Mouse (Mus musculus): ENCODE measurements at regions not wholly inside any gene's neighbourhood (a gene's known extent, or its start where the extent isn't known, plus 50 kb on each side); places are given as distances from the start of the nearest gene placed in this dataset.

- Histone ChIP-seq H3K36me3 (ENCODE audit: control insufficient read depth, insufficient read depth, low read length) (no peaks in the 10 kb centered on the region), H3K4me3 (ENCODE audit: control insufficient read depth in 1 of 2, insufficient read depth in 1 of 2, low read depth in 1 of 2, low read length in 2 of 2) (no peak overlapping the region), H3K4me2 (ENCODE audit: low read length) (peak overlapping the region; percentile 21; the same call in 1 of the 2 replicates), H3K9me3 (ENCODE audit: control insufficient read depth, low read length) (no peaks in the 10 kb centered on the region), H3K9ac (ENCODE audit: low read length) (no peak overlapping the region), H3K27ac (replicated peaks in 1 of 2; ENCODE audit: control insufficient read depth in 1 of 2, insufficient read depth in 1 of 2, low read depth in 2 of 2, low read length in 2 of 2) (peak overlapping the region; percentile 53 to 78; a peak in 3 of 4 replicates), H3K27me3 (ENCODE audit: control insufficient read depth, insufficient read depth, low read length) (no peaks in the 10 kb centered on the region), H3K4me1 (ENCODE audit: control insufficient read depth in 2 of 2, insufficient read depth in 2 of 2, low read length in 2 of 2) (peaks cover 0 to 5% of the 10 kb centered on the region in 2 experiments; a peak in 1 of 4 replicates)
- ATAC-seq (ENCODE audit: insufficient number of reproducible peaks, insufficient read depth, low FRiP score, low read depth) = peak; percentile 73; the same call in 1 of the 2 replicates
- 6% methylated on average over 2 of the region's 2 CpGs for WGBS
Observed at GRCm38 (mm10) chr17:76849744-76850143, 1298.0 kb upstream of the Fam98a start.

GRCm38 (mm10) chr17:76848307-76848706 lies 1296.6 kb upstream of the Fam98a start:
- H3K4me2 ChIP-seq (ENCODE audit: low read length) = no peak overlapping the region
- H3K36me3 ChIP-seq (ENCODE audit: control insufficient read depth, insufficient read depth, low read length) = no peaks in the 10 kb centered on the region
- no peak overlapping the region for H3K4me3 ChIP-seq (ENCODE audit: control insufficient read depth in 1 of 2, insufficient read depth in 1 of 2, low read depth in 1 of 2, low read length in 2 of 2)
- H3K4me1 ChIP-seq (ENCODE audit: control insufficient read depth in 2 of 2, insufficient read depth in 2 of 2, low read length in 2 of 2) = peaks cover 0 to 5% of the 10 kb centered on the region in 2 experiments; a peak in 1 of 4 replicates
- no peaks in the 10 kb centered on the region for H3K9me3 ChIP-seq (ENCODE audit: control insufficient read depth, low read length)
- H3K27me3 ChIP-seq (ENCODE audit: control insufficient read depth, insufficient read depth, low read length) = no peaks in the 10 kb centered on the region
- ATAC-seq (ENCODE audit: insufficient number of reproducible peaks, insufficient read depth, low FRiP score, low read depth) = no peak
- H3K9ac ChIP-seq (ENCODE audit: low read length) = no peak overlapping the region
- no peak overlapping the region for H3K27ac ChIP-seq (replicated peaks in 1 of 2; ENCODE audit: control insufficient read depth in 1 of 2, insufficient read depth in 1 of 2, low read depth in 2 of 2, low read length in 2 of 2)

DNA sequence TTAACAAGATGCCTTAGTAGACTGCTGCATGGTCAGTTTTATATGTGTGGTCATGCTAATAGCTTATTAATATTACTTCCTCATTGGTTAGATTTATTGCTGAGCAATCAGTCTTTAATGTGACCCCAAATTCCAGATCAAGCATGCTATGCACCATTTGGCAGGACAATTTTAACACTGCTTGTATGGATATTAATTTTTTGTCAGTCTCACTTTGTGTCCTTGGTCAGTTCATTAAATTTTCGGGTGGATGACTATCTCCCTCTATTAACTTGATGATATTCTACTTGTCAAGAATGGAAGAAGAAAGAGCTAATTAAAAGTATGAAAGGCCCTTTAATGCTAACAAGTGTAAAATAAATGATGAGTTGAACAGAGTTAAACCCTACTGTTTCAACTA lies 1266.2 kb upstream of the Fam98a start:
- no peak for ATAC-seq (ENCODE audit: insufficient number of reproducible peaks, insufficient read depth, low FRiP score, low read depth)
- Histone ChIP-seq H3K27me3 (ENCODE audit: control insufficient read depth, insufficient read depth, low read length) (no peaks in the 10 kb centered on the region), H3K36me3 (ENCODE audit: control insufficient read depth, insufficient read depth, low read length) (no peaks in the 10 kb centered on the region), H3K9me3 (ENCODE audit: control insufficient read depth, low read length) (no peaks in the 10 kb centered on the region), H3K4me2 (ENCODE audit: low read length) (no peak overlapping the region), H3K4me1 (ENCODE audit: control insufficient read depth in 2 of 2, insufficient read depth in 2 of 2, low read length in 2 of 2) (no peaks in the 10 kb centered on the region), H3K9ac (ENCODE audit: low read length) (no peak overlapping the region), H3K4me3 (ENCODE audit: control insufficient read depth in 1 of 2, insufficient read depth in 1 of 2, low read depth in 1 of 2, low read length in 2 of 2) (no peak overlapping the region), H3K27ac (replicated peaks in 1 of 2; ENCODE audit: control insufficient read depth in 1 of 2, insufficient read depth in 1 of 2, low read depth in 2 of 2, low read length in 2 of 2) (no peak overlapping the region)
- WGBS = 81% methylated on average over 1 of the region's 1 CpGs
